Mouse (Mus musculus) heart, embryonic 13.5 days (tissue): ENCODE measurements around the gene Sucnr1. TPM values are rescaled to one million over a fixed set of nuclear protein-coding genes. Genes with fewer than 3 reads are reported as not detected.
"Not testable (repeated sequence)": the region's sequence is repeated elsewhere in the genome, so short reads cannot be mapped to it uniquely, and the experiment has no call there.

Experiments
- ATAC-seq: fragments of 200-750 bp; cut with Nextera tagmentation; 2 replicates; pipeline ENCODE4 v1.8.0; 2017; ENCODE audit warnings: moderate TSS enrichment; ENCODE audit not compliant: insufficient number of reproducible peaks, low FRiP score, low TSS enrichment; ENCODE audit errors: extremely low read depth
- H3K27ac ChIP-seq: fragments of 300-500 bp; sonication (generic); replicated peaks from 2 replicates; pipeline ENCODE4 v1.5.1; 2015; ENCODE audit warnings: moderate library complexity, mild to moderate bottlenecking, inconsistent platforms
- H3K27me3 ChIP-seq: fragments of 300-500 bp; sonication (generic); replicated peaks from 2 replicates; pipeline ENCODE4 v1.6.1; 2015; ENCODE audit warnings: mild to moderate bottlenecking, inconsistent platforms
- H3K36me3 ChIP-seq: fragments of 300-500 bp; sonication (generic); 2 replicates; pipeline ENCODE4 v1.6.1; 2015; ENCODE audit warnings: mild to moderate bottlenecking, inconsistent platforms
- H3K4me1 ChIP-seq: fragments of 300-500 bp; sonication (generic); 2 replicates; pipeline ENCODE4 v1.6.1; 2015; ENCODE audit warnings: inconsistent platforms
- H3K4me2 ChIP-seq: fragments of 300-500 bp; sonication (generic); 2 replicates; pipeline ENCODE4 v1.6.1; 2015; ENCODE audit warnings: inconsistent platforms, mild to moderate bottlenecking, moderate library complexity
- H3K4me3 ChIP-seq: fragments of 300-500 bp; sonication (generic); 2 replicates; pipeline ENCODE4 v1.5.1; 2015; ENCODE audit warnings: moderate library complexity, mild to moderate bottlenecking, inconsistent platforms
- H3K9ac ChIP-seq: fragments of 300-500 bp; sonication (generic); 2 replicates; pipeline ENCODE4 v1.6.1; 2015; ENCODE audit warnings: inconsistent platforms, mild to moderate bottlenecking, moderate library complexity
- H3K9me3 ChIP-seq: fragments of 300-500 bp; sonication (generic); 2 replicates; pipeline ENCODE4 v1.6.1; 2016; ENCODE audit warnings: inconsistent platforms
- WGBS: fragments of 180-500 bp; shearing (Covaris S2); methylation state at CpG from one replicate; pipeline ENCODE4 v1.1.7; 2015; ENCODE audit warnings: mixed read lengths; 5-methylcytosine and 5-hydroxymethylcytosine counted together
- polyA plus RNA-seq: library from polyadenylated mRNA; unstranded; fragments of >200 nt; fragmentation: Nextera tagmentation; extraction: Ambion mirVana; gene quantifications from 2 replicates; pipeline ENCODE4 v1.2.1, GENCODE M21; 2015

Gene Sucnr1
- polyA plus RNA-seq, 1 experiment from 2014 or later = not detected

DNA sequence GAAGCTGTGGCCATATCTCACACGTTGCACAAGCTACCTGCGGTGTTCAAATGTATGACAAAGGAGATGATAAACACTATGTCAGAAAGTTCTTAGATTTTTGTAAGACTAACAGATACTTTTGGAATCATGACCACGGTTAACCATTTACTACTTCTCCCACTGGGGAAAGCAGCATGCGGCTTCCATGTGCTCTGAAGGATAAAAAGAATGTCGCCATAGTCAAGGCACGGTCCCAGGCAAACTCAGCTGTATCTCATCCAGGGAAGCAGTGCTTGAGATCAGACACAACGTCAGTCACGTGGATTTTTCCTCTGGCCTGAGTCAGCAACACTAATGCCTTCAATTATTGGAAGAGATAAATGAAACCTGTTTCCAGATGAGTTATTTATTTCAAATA is 9.7 kb downstream of the Sucnr1 start:
- WGBS = 75% methylated on average over 8 of the region's 8 CpGs
- no peak for ATAC-seq
- H3K4me2 ChIP-seq = no peak overlapping the region

DNA sequence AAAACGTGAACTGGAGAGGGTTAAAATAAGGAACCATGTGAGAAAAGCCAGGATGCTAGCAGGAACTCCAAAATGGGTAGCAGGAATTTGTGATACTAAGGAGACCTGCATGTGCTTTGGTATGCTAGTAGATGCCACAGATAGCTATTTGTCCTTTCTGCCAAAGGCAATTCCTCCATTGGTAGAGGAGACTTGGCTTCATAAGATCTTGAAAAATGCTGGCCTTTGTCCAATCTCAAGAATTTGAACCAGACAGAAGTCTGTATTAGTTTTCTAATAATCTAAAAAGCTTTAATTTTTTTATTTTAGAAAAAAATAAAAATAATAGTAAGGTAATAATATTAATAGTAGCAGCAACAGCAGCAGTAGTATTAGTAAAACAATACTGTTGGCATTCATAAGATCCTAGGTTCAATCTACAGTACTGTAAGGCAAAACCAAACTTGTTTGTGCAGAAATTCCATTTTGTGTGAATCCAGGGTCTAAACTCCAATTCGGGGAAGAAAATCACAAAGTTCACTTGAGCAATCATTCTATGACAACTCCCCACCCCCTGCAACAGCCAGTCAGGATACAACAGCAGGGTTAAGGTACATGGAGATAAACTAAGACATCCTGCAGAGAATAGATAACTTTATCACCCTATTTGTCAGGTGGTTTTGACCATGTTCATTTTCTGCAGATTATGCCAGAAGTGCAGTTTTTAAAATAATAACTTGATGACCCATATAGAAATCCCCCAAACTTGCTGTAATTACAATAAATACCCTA is 12.9 kb downstream of the Sucnr1 start:
- Histone ChIP-seq H3K4me3 (no peak overlapping the region), H3K36me3 (no peaks in the 10 kb centered on the region), H3K4me2 (no peak overlapping the region), H3K4me1 (no peaks in the 10 kb centered on the region), H3K9me3 (no peaks in the 10 kb centered on the region), H3K27ac (no peak overlapping the region), H3K9ac (no peak overlapping the region), H3K27me3 (no peaks in the 10 kb centered on the region)
- WGBS = 42% methylated on average over 2 of the region's 2 CpGs
- ATAC-seq = no peak

More for the DNA sequence above, 9.7 kb downstream of the Sucnr1 start:
- H3K9ac ChIP-seq = no peak overlapping the region
- H3K4me3 ChIP-seq = no peak overlapping the region
- H3K27me3 ChIP-seq = no peaks in the 10 kb centered on the region
- H3K4me1 ChIP-seq = 0 out of 2 replicates have a peak, but pooled peaks cover 4% of the 10 kb centered on the region
- no peaks in the 10 kb centered on the region for H3K9me3 ChIP-seq
- no peak overlapping the region for H3K27ac ChIP-seq
- H3K36me3 ChIP-seq = no peaks in the 10 kb centered on the region

DNA sequence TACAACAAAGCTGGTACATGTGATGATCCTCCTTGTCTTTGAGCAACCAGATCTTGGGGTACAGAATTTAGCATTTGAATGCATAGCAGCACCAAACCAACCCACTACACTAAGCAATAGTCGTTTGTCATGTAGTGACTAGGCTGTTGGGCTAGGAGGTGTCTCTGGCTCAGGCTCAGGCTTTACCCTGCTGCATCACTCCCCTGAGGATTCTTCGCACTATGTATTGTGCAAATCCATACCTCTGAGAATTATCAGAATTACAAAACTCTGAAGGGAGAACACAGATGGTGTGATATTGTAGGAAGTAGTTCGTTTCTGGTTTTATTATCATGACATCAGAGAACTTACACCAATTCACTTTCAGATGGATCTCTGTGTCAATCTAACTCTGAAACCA is 15.3 kb downstream of the Sucnr1 start:
- ATAC-seq = no peak
- Histone ChIP-seq H3K4me2 (no peak overlapping the region), H3K9me3 (no peaks in the 10 kb centered on the region), H3K4me3 (no peak overlapping the region), H3K4me1 (no peaks in the 10 kb centered on the region), H3K27me3 (no peaks in the 10 kb centered on the region), H3K9ac (no peak overlapping the region), H3K36me3 (no peaks in the 10 kb centered on the region), H3K27ac (no peak overlapping the region)
- 75% methylated on average over 3 of the region's 3 CpGs for WGBS

DNA sequence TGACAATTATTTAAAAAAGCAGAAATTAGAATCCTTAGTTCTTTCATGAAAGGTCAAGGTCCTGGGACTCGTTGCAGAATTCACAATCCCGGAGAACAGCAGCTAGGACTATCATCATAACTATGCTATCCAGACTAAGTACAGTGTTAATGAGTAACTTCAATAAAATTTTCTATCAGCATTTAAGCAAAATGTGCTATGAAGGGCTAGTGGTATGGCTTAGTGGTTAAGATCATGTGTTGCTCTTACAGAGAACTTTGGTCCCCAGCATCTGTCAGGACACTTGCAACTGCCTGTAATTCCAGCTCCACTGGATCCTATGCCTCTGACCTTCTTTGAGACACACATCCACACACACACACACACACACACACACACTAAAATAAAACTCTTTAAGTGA is 15.8 kb downstream of the Sucnr1 start:
- WGBS = 84% methylated on average over 2 of the region's 2 CpGs
- Histone ChIP-seq H3K9me3 (no peaks in the 10 kb centered on the region), H3K27ac (no peak overlapping the region), H3K4me3 (no peak overlapping the region), H3K4me1 (no peaks in the 10 kb centered on the region), H3K9ac (no peak overlapping the region), H3K36me3 (no peaks in the 10 kb centered on the region), H3K27me3 (no peaks in the 10 kb centered on the region), H3K4me2 (no peak overlapping the region)
- ATAC-seq = no peak

DNA sequence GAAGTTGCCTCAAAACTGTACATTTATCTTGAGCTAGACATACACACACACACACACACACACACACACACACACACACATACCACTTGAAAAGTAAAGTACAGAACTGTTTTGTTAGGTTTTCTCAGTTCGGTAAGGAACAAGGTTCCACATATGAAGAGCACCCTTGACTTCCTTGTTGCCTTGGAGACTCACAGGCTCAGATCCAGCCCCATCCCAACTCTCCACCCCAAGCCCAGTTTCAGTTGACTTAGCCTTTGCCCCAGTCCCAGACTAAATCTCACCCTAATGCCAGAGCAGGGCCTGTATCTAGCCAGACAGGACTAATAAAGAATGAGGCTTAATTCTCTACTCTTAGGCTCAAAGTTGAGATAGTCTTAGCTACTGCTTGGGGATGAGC is 16.9 kb downstream of the Sucnr1 start:
- H3K9ac ChIP-seq = no peak overlapping the region
- H3K27ac ChIP-seq = no peak overlapping the region
- ATAC-seq = no peak
- 77% methylated on average over 1 of the region's 1 CpGs for WGBS
- H3K4me3 ChIP-seq = no peak overlapping the region
- no peaks in the 10 kb centered on the region for H3K4me1 ChIP-seq
- no peaks in the 10 kb centered on the region for H3K9me3 ChIP-seq
- H3K36me3 ChIP-seq = no peaks in the 10 kb centered on the region
- H3K4me2 ChIP-seq = no peak overlapping the region
- H3K27me3 ChIP-seq = no peaks in the 10 kb centered on the region

DNA sequence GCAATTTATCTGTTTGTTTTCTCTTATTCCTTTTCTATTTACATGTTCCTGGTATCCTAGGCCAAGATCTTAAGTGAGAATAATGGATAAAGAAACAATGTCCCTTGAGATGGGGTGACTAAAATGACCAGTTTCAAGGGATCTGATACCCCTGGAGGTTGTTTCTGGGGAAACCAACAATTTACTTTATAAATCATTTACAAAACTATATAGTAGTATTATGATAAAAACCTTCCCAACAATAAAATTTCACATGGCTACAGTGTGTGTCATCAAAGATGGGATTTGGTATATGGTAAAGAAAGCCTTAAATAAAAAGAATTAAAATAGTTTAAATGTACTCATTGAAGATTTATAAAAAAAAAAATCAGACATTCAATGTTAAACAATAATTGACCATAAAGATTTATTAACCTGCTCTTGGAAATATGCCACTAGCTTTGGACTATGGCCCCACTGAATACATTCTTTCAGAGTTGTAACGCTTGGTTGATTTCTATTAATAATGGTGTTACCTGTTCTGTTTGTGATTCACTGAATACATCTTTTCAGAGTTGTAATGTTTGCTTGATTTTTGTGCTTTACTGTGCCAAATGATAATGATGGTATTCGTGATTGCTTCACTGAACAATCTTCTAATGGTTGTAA is 22.9 kb downstream of the Sucnr1 start:
- no peak overlapping the region for H3K4me3 ChIP-seq
- no peaks in the 10 kb centered on the region for H3K9me3 ChIP-seq
- no peak overlapping the region for H3K27ac ChIP-seq
- no peaks in the 10 kb centered on the region for H3K36me3 ChIP-seq
- H3K4me2 ChIP-seq = no peak overlapping the region
- no peak overlapping the region for H3K9ac ChIP-seq
- no peaks in the 10 kb centered on the region for H3K27me3 ChIP-seq
- no peak for ATAC-seq
- H3K4me1 ChIP-seq = no peaks in the 10 kb centered on the region
- WGBS = 77% methylated on average over 2 of the region's 2 CpGs

DNA sequence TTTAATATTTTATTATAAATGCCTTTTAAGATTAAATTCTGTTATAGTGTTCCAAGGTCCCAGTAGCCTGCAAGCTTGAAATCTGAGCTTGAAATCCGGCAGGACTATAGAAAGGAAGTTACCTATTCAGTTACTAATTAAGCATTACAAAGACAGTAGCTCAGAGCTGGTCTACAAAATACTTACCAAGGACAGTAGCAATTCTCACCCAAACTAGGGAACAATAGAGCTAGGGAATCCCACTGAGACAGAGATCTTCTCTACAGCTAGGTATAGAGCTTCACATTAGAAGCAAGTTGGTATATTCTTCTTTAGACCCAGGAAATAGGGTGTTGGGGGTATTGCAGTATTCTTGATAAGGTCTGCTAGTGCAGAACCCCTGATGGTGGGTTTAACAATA is 24.8 kb downstream of the Sucnr1 start:
- not testable (repeated sequence) for H3K9me3 ChIP-seq, H3K27ac ChIP-seq, H3K36me3 ChIP-seq, ATAC-seq, H3K27me3 ChIP-seq, H3K4me1 ChIP-seq, H3K4me2 ChIP-seq, H3K4me3 ChIP-seq, H3K9ac ChIP-seq
- 66% methylated on average over 1 of the region's 1 CpGs for WGBS

DNA sequence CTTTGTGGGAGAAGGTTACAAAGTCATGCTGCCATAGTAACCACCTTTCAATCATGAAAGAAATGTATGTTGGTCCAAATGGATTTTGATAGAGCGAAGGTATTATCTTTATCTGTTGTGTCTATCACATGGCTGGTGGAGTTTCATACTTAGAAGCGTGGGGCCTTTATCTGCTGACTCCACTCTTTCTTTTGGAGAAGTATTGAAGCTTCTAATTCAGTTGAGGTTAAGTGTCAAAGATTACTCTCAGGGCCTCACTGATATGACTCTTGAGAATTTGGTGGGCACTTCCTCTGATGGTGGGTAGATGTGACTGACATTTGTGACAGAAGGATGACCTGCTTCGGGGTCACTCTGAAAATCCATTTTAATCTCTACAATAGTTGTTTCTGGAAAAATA is 26.1 kb downstream of the Sucnr1 start:
- H3K4me1 ChIP-seq = no peaks in the 10 kb centered on the region
- no peak overlapping the region for H3K27ac ChIP-seq
- no peaks in the 10 kb centered on the region for H3K9me3 ChIP-seq
- WGBS = 69% methylated on average over 3 of the region's 3 CpGs
- H3K36me3 ChIP-seq = no peaks in the 10 kb centered on the region
- ATAC-seq = no peak
- no peaks in the 10 kb centered on the region for H3K27me3 ChIP-seq
- no peak overlapping the region for H3K4me2 ChIP-seq
- H3K9ac ChIP-seq = no peak overlapping the region
- no peak overlapping the region for H3K4me3 ChIP-seq

DNA sequence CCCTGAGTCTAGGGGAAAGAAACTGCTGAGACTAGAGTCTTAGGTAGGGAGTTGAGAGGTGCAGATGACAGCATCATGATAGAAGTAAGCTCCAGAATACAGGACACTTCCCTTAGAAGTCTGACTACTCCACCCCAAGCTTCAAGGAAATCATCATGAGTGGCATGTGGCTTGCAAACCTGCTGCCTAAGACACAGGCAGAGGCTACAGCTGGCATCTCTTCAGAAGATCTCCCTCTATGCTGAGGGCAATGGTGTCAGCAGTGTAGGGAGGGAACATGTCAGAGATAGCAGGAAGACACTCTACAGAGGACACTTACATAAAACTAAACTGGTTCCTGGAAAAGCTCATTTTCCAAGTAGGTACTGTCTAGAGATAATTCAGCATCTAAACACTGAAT is 27.1 kb downstream of the Sucnr1 start:
- H3K27me3 ChIP-seq = no peaks in the 10 kb centered on the region
- no peaks in the 10 kb centered on the region for H3K36me3 ChIP-seq
- no peak overlapping the region for H3K4me3 ChIP-seq
- no peak for ATAC-seq
- no peak overlapping the region for H3K27ac ChIP-seq
- H3K9me3 ChIP-seq = no peaks in the 10 kb centered on the region
- no peaks in the 10 kb centered on the region for H3K4me1 ChIP-seq
- H3K4me2 ChIP-seq = no peak overlapping the region
- H3K9ac ChIP-seq = no peak overlapping the region

DNA sequence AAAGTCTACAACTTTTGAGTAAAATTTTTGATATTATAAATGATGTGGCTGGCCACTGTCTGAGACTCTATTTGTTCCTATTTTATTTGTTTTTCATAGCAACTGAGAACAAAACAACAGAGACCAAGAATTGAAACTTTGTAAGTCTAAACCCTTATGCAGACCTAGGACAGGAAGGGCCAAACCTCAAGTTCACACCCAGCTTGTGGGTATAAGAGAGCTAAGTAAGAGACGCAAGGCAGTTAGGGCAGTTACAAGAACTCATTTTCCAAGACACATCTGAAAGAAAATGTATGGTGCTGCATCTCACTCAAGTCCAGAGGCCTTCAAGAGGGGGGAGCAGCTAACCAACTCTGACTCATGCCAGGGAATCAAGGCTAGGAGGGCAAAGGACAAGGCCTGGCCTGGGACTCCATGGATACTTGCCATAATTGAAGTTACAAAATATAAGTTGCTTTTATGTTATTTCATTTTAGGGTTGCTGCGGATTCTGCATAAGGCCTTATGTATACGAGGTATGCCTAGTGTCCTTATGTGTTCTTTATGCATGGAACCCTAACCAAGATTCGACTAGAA is 29.6 kb downstream of the Sucnr1 start:
- no peak overlapping the region for H3K4me3 ChIP-seq
- H3K4me2 ChIP-seq = no peak overlapping the region
- H3K9me3 ChIP-seq = no peaks in the 10 kb centered on the region
- 67% methylated on average over 4 of the region's 4 CpGs for WGBS
- no peak for ATAC-seq
- H3K27ac ChIP-seq = no peak overlapping the region
- H3K27me3 ChIP-seq = no peaks in the 10 kb centered on the region
- no peaks in the 10 kb centered on the region for H3K36me3 ChIP-seq
- H3K4me1 ChIP-seq = no peaks in the 10 kb centered on the region
- H3K9ac ChIP-seq = no peak overlapping the region

DNA sequence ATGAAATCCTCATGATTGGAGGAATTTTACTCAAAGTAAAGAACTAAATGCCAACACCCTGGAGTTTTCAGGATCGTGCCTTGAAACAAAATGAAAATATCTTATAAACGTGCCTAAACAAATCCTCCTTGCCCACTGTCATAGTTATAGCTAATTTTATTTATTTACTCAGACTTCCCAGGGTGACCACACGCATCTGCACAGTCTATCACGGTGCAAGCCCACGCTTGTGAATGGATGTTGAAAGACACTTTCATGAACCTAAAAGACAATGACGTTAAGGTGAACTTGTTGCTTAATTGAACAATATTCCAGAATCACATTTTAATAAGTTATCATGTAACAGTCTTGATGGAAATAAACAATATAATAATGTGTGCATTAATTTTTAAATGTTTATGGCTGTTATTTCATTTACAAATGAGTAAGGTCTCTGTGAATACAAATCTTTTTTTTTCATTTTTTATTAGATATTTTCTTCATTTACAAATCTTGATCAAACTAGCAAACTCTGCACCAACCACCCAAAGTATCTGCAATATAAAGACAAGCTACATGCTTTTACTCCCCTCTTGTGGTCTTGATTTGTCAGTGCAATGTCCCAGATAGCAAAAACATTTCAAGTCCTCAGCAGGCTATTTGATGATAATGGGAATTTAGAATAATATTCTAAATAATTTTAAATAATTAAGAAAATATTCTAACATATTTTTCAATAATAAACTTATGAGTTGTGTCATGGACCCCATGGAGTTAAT is 30.4 kb downstream of the Sucnr1 start:
- no peak overlapping the region for H3K27ac ChIP-seq

More for the DNA sequence above, 30.4 kb downstream of the Sucnr1 start:
- H3K9ac ChIP-seq = no peak overlapping the region
- WGBS = 72% methylated on average over 6 of the region's 6 CpGs
- no peaks in the 10 kb centered on the region for H3K4me1 ChIP-seq
- H3K27me3 ChIP-seq = no peaks in the 10 kb centered on the region
- ATAC-seq = no peak
- no peak overlapping the region for H3K4me2 ChIP-seq
- no peaks in the 10 kb centered on the region for H3K9me3 ChIP-seq
- no peaks in the 10 kb centered on the region for H3K36me3 ChIP-seq
- H3K4me3 ChIP-seq = no peak overlapping the region
